Mouse (Mus musculus) forebrain, embryonic 14.5 days (tissue): ENCODE measurements at regions not wholly inside any gene's neighbourhood (a gene's known extent, or its start where the extent isn't known, plus 50 kb on each side); places are given as distances from the start of the nearest gene placed in this dataset.

Experiments used
- ATAC-seq: fragments of 200-750 bp; cut with Nextera tagmentation; 2 replicates; pipeline ENCODE4 v1.8.0; 2017; ENCODE audit warnings: mild to moderate bottlenecking, moderate library complexity
- DNase-seq: peaks from one replicate; pipeline ENCODE4 v3.0.0-alpha.2; 2015; ENCODE audit warnings: low spot score
- H3K27ac ChIP-seq: fragments of 300-500 bp; sonication (generic); 2 replicates; pipeline ENCODE4 v1.5.1; 2014; ENCODE audit warnings: low read depth, mild to moderate bottlenecking, control low read depth, low read length, moderate library complexity
- H3K27me3 ChIP-seq: fragments of 300-500 bp; sonication (generic); replicated peaks from 2 replicates; pipeline ENCODE4 v1.6.1; 2014; ENCODE audit warnings: low read length, control low read depth, mixed read lengths; ENCODE audit not compliant: control insufficient read depth, insufficient read depth
- H3K36me3 ChIP-seq: fragments of 300-500 bp; sonication (generic); 2 replicates; pipeline ENCODE4 v1.6.1; 2014; ENCODE audit warnings: low read length, control low read depth; ENCODE audit not compliant: control insufficient read depth, insufficient read depth
- H3K4me1 ChIP-seq: fragments of 300-500 bp; sonication (generic); 2 replicates; pipeline ENCODE4 v1.6.1; 2014; ENCODE audit warnings: antibody characterized with exemption, low read length, control low read depth; ENCODE audit not compliant: control insufficient read depth, insufficient read depth
- H3K4me2 ChIP-seq: fragments of 300-500 bp; sonication (generic); 2 replicates; pipeline ENCODE4 v1.6.1; 2014; ENCODE audit warnings: mild to moderate bottlenecking, control low read depth, low read length
- H3K4me3 ChIP-seq: fragments of 300-500 bp; sonication (generic); 2 replicates; pipeline ENCODE4 v1.5.1; 2014; ENCODE audit warnings: low read depth, low read length, control low read depth
- H3K9ac ChIP-seq: fragments of 300-500 bp; sonication (generic); 2 replicates; pipeline ENCODE4 v1.6.1; 2014; ENCODE audit warnings: mild to moderate bottlenecking, low read length, control low read depth, moderate library complexity
- H3K9me3 ChIP-seq: fragments of 300-500 bp; sonication (generic); replicated peaks from 2 replicates; pipeline ENCODE4 v1.6.1; 2016; ENCODE audit warnings: low read length, control low read depth, mixed read lengths; ENCODE audit not compliant: control insufficient read depth
- WGBS: fragments of 180-500 bp; shearing (Covaris S2); extraction: QIAGEN DNeasy Blood & Tissue Kit; methylation state at CpG from one replicate; pipeline ENCODE4 v1.1.7; 2014; 5-methylcytosine and 5-hydroxymethylcytosine counted together

GRCm38 (mm10) chr9:86060049-86060448 is 217.9 kb downstream of the Tpbg start:
- no peak overlapping the region for H3K27ac ChIP-seq
- no peaks in the 10 kb centered on the region for H3K27me3 ChIP-seq
- no peak overlapping the region for H3K9ac ChIP-seq
- H3K4me3 ChIP-seq = no peak overlapping the region
- ATAC-seq = no peak
- peaks cover 7% of the 10 kb centered on the region for H3K4me1 ChIP-seq
- H3K9me3 ChIP-seq = no peaks in the 10 kb centered on the region
- H3K36me3 ChIP-seq = no peaks in the 10 kb centered on the region
- no peak overlapping the region for H3K4me2 ChIP-seq
- peak; percentile 40 for DNase-seq
- 20% methylated on average over 6 of the region's 6 CpGs for WGBS

- Histone ChIP-seq H3K4me3 (no peak overlapping the region), H3K9ac (no peak overlapping the region), H3K27ac (no peak overlapping the region), H3K4me1 (peaks cover 7% of the 10 kb centered on the region), H3K9me3 (no peaks in the 10 kb centered on the region), H3K27me3 (no peaks in the 10 kb centered on the region), H3K4me2 (no peak overlapping the region), H3K36me3 (no peaks in the 10 kb centered on the region)
- DNase-seq (no peak), ATAC-seq (no peak)
- 91% methylated on average over 4 of the region's 4 CpGs for WGBS
These were observed 219.1 kb downstream of the Tpbg start for GRCm38 (mm10) chr9:86061230-86061629.

- Histone ChIP-seq H3K9me3 (no peaks in the 10 kb centered on the region), H3K4me1 (no peaks in the 10 kb centered on the region), H3K4me3 (no peak overlapping the region), H3K27ac (no peak overlapping the region), H3K9ac (no peak overlapping the region), H3K27me3 (no peaks in the 10 kb centered on the region), H3K4me2 (no peak overlapping the region), H3K36me3 (no peaks in the 10 kb centered on the region)
- ATAC-seq = no peak
- DNase-seq = no peak
These were observed 237.1 kb downstream of the Tpbg start for GRCm38 (mm10) chr9:86079275-86079674.

- H3K4me1 ChIP-seq = no peaks in the 10 kb centered on the region
- ATAC-seq (no peak), DNase-seq (no peak)
- H3K9me3 ChIP-seq = no peaks in the 10 kb centered on the region
- no peaks in the 10 kb centered on the region for H3K36me3 ChIP-seq
- no peak overlapping the region for H3K9ac ChIP-seq
- no peak overlapping the region for H3K4me3 ChIP-seq
- H3K4me2 ChIP-seq = no peak overlapping the region
- H3K27me3 ChIP-seq = no peaks in the 10 kb centered on the region
- 84% methylated on average over 6 of the region's 6 CpGs for WGBS
- no peak overlapping the region for H3K27ac ChIP-seq
These were observed 239.7 kb downstream of the Tpbg start for GRCm38 (mm10) chr9:86081873-86082272.

- Histone ChIP-seq H3K27me3 (no peaks in the 10 kb centered on the region), H3K4me2 (no peak overlapping the region), H3K9ac (no peak overlapping the region), H3K27ac (no peak overlapping the region), H3K36me3 (no peaks in the 10 kb centered on the region), H3K4me3 (no peak overlapping the region), H3K4me1 (no peaks in the 10 kb centered on the region), H3K9me3 (no peaks in the 10 kb centered on the region)
- DNase-seq = no peak
- no peak for ATAC-seq
These were observed 250.8 kb downstream of the Tpbg start for GRCm38 (mm10) chr9:86092998-86093397.

- Histone ChIP-seq H3K9me3 (no peaks in the 10 kb centered on the region), H3K27me3 (no peaks in the 10 kb centered on the region), H3K4me3 (no peak overlapping the region), H3K9ac (no peak overlapping the region), H3K4me2 (no peak overlapping the region), H3K27ac (no peak overlapping the region), H3K4me1 (no peaks in the 10 kb centered on the region), H3K36me3 (no peaks in the 10 kb centered on the region)
- no peak for DNase-seq
- WGBS = 77% methylated on average over 2 of the region's 2 CpGs
- no peak for ATAC-seq
These were observed 253.3 kb downstream of the Tpbg start for GRCm38 (mm10) chr9:86095460-86095859.

GRCm38 (mm10) chr9:86096246-86096645 is 254.1 kb downstream of the Tpbg start:
- no peak for DNase-seq
- Histone ChIP-seq H3K4me2 (no peak overlapping the region), H3K9me3 (no peaks in the 10 kb centered on the region), H3K27me3 (no peaks in the 10 kb centered on the region), H3K4me1 (no peaks in the 10 kb centered on the region), H3K27ac (no peak overlapping the region), H3K4me3 (no peak overlapping the region), H3K36me3 (no peaks in the 10 kb centered on the region), H3K9ac (no peak overlapping the region)
- no peak for ATAC-seq
- WGBS = 82% methylated on average over 1 of the region's 1 CpGs

- WGBS = 84% methylated on average over 1 of the region's 1 CpGs
- no peak overlapping the region for H3K9ac ChIP-seq
- DNase-seq = no peak
- H3K27ac ChIP-seq = no peak overlapping the region
- H3K9me3 ChIP-seq = no peaks in the 10 kb centered on the region
- no peaks in the 10 kb centered on the region for H3K36me3 ChIP-seq
- ATAC-seq = no peak
- H3K4me1 ChIP-seq = no peaks in the 10 kb centered on the region
- H3K4me3 ChIP-seq = no peak overlapping the region
- H3K27me3 ChIP-seq = no peaks in the 10 kb centered on the region
- no peak overlapping the region for H3K4me2 ChIP-seq
These were observed 257.1 kb downstream of the Tpbg start for GRCm38 (mm10) chr9:86099325-86099724.

GRCm38 (mm10) chr9:86101360-86102086 is 259.3 kb downstream of the Tpbg start:
- Histone ChIP-seq H3K9me3 (no peaks in the 10 kb centered on the region), H3K4me2 (no peak overlapping the region), H3K27ac (no peak overlapping the region), H3K27me3 (no peaks in the 10 kb centered on the region), H3K9ac (no peak overlapping the region), H3K36me3 (no peaks in the 10 kb centered on the region), H3K4me3 (no peak overlapping the region), H3K4me1 (no peaks in the 10 kb centered on the region)
- no peak for DNase-seq
- no peak for ATAC-seq
- WGBS = 79% methylated on average over 8 of the region's 8 CpGs
